Mouse (Mus musculus): Measurements from ENCODE around the gene Vgll3.

DNA sequence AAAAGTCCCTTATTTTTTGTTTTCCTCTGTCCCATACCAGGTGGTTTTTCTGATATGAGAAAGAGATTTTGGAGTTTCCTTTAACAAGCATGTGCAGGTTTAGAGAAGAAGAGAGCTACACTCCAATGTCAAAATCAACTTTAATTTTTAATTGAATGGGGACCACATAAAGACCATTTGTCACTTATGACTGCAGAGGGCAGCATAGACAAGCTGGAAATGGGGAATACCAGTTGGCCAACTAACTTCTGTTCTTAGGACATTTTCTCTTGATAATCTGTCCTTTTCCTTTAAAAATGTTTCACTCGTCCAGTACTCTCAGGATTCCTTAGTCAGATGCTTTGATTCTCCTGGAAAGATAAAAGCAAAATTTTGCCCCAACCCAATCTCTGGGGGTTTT lies 29.1 kb upstream of the Vgll3 start:
- TF ChIP-seq POLR2A (IDR thresholded peaks at IDR 0.05; ENCODE audit: borderline replicate concordance, insufficient read depth, low read length): no peak
- TF ChIP-seq CTCF (IDR thresholded peaks at IDR 0.05; ENCODE audit: borderline replicate concordance, insufficient read depth, low read depth, low read length): no peak

Data from cerebellum, adult 2 months (tissue).